Mouse (Mus musculus): Measurements from ENCODE around the gene Ctrl. TPM values are rescaled to one million over a fixed set of nuclear protein-coding genes. Genes with fewer than 3 reads are reported as not detected.

The Ctrl gene
- polyA plus RNA-seq, 1 experiment from 2014 or later = 0.22 TPM

- Histone ChIP-seq H3K9me3 (ENCODE audit: control insufficient read depth, low read length) (no peaks in the 10 kb centered on the region), H3K36me3 (ENCODE audit: control insufficient read depth, insufficient read depth, low read length) (no peaks in the 10 kb centered on the region; the same call in 1 of the 2 replicates), H3K4me3 (ENCODE audit: low read depth, low read length) (no peak overlapping the region), H3K27me3 (ENCODE audit: control insufficient read depth, insufficient read depth, low read length) (no peaks in the 10 kb centered on the region), H3K27ac (replicated peaks) (no peak overlapping the region), H3K4me2 (replicated peaks; ENCODE audit: low read depth) (no peak overlapping the region), H3K9ac (ENCODE audit: low read length) (no peak overlapping the region), H3K4me1 (replicated peaks; ENCODE audit: control insufficient read depth, insufficient read depth) (peaks cover 2% of the 10 kb centered on the region; the same call in 1 of the 2 replicates)
- DNase-seq (ENCODE audit: low spot score) = no peak
- no peak for ATAC-seq (ENCODE audit: low FRiP score, low TSS enrichment)
- 86% methylated on average over 10 of the region's 10 CpGs for WGBS
- TF ChIP-seq EP300 (optimal IDR thresholded peaks at IDR 0.05) (no peak), CTCF (IDR thresholded peaks at IDR 0.05; ENCODE audit: low read depth) (no peak)
These were observed 27.9 kb upstream of the Ctrl start for GRCm38 (mm10) chr8:105961536-105961935.

GRCm38 (mm10) chr8:105961101-105961500, 27.4 kb upstream of the Ctrl start:
- 79% methylated on average over 14 of the region's 14 CpGs for WGBS
- no peaks in the 10 kb centered on the region for H3K27me3 ChIP-seq (ENCODE audit: control insufficient read depth, insufficient read depth, low read length)
- no peak overlapping the region for H3K9ac ChIP-seq (ENCODE audit: low read length)
- no peaks in the 10 kb centered on the region; the same call in 1 of the 2 replicates for H3K36me3 ChIP-seq (ENCODE audit: control insufficient read depth, insufficient read depth, low read length)
- DNase-seq (ENCODE audit: low spot score) (no peak), ATAC-seq (ENCODE audit: low FRiP score, low TSS enrichment) (no peak)
- H3K4me3 ChIP-seq (ENCODE audit: low read depth, low read length) = no peak overlapping the region
- TF ChIP-seq CTCF (IDR thresholded peaks at IDR 0.05; ENCODE audit: low read depth) (no peak), EP300 (optimal IDR thresholded peaks at IDR 0.05) (no peak)
- H3K27ac ChIP-seq (replicated peaks) = no peak overlapping the region
- no peaks in the 10 kb centered on the region for H3K9me3 ChIP-seq (ENCODE audit: control insufficient read depth, low read length)
- H3K4me1 ChIP-seq (replicated peaks; ENCODE audit: control insufficient read depth, insufficient read depth) = peaks cover 2% of the 10 kb centered on the region; the same call in 1 of the 2 replicates
- H3K4me2 ChIP-seq (replicated peaks; ENCODE audit: low read depth) = no peak overlapping the region

GRCm38 (mm10) chr8:105959350-105959749, 25.7 kb upstream of the Ctrl start:
- DNase-seq (ENCODE audit: low spot score) = peak; percentile 91
- no peaks in the 10 kb centered on the region for H3K27me3 ChIP-seq (ENCODE audit: control insufficient read depth, insufficient read depth, low read length)
- H3K4me1 ChIP-seq (replicated peaks; ENCODE audit: control insufficient read depth, insufficient read depth) = peaks cover 2% of the 10 kb centered on the region; the same call in 1 of the 2 replicates
- TF ChIP-seq CTCF (IDR thresholded peaks at IDR 0.05; ENCODE audit: low read depth) (peak; percentile 32; the same call in 1 of the 2 replicates), EP300 (optimal IDR thresholded peaks at IDR 0.05) (no peak)
- no peak overlapping the region for H3K4me2 ChIP-seq (replicated peaks; ENCODE audit: low read depth)
- 47% methylated on average over 7 of the region's 7 CpGs for WGBS
- H3K9me3 ChIP-seq (ENCODE audit: control insufficient read depth, low read length) = no peaks in the 10 kb centered on the region
- peak; percentile 92 for ATAC-seq (ENCODE audit: low FRiP score, low TSS enrichment)
- H3K36me3 ChIP-seq (ENCODE audit: control insufficient read depth, insufficient read depth, low read length) = no peaks in the 10 kb centered on the region; the same call in 1 of the 2 replicates
- H3K4me3 ChIP-seq (ENCODE audit: low read depth, low read length) = no peak overlapping the region
- no peak overlapping the region for H3K27ac ChIP-seq (replicated peaks)
- no peak overlapping the region for H3K9ac ChIP-seq (ENCODE audit: low read length)

GRCm38 (mm10) chr8:105957813-105958212, 24.2 kb upstream of the Ctrl start:
- H3K36me3 ChIP-seq (ENCODE audit: control insufficient read depth, insufficient read depth, low read length) = peaks cover 7% of the 10 kb centered on the region; the same call in 1 of the 2 replicates
- H3K9ac ChIP-seq (ENCODE audit: low read length) = no peak overlapping the region
- H3K4me2 ChIP-seq (replicated peaks; ENCODE audit: low read depth) = no peak overlapping the region
- no peaks in the 10 kb centered on the region for H3K9me3 ChIP-seq (ENCODE audit: control insufficient read depth, low read length)
- no peak overlapping the region for H3K4me3 ChIP-seq (ENCODE audit: low read depth, low read length)
- peak; percentile 47; the same call in 1 of the 2 replicates for ATAC-seq (ENCODE audit: low FRiP score, low TSS enrichment)
- H3K27me3 ChIP-seq (ENCODE audit: control insufficient read depth, insufficient read depth, low read length) = no peaks in the 10 kb centered on the region
- TF ChIP-seq CTCF (IDR thresholded peaks at IDR 0.05; ENCODE audit: low read depth) (peak; percentile 51), EP300 (optimal IDR thresholded peaks at IDR 0.05) (no peak)
- no peaks in the 10 kb centered on the region for H3K4me1 ChIP-seq (replicated peaks; ENCODE audit: control insufficient read depth, insufficient read depth)
- DNase-seq (ENCODE audit: low spot score) = no peak
- H3K27ac ChIP-seq (replicated peaks) = no peak overlapping the region
- WGBS = 49% methylated on average over 3 of the region's 4 CpGs

- H3K4me2 ChIP-seq (replicated peaks; ENCODE audit: low read depth) = no peak overlapping the region
- 88% methylated on average over 4 of the region's 4 CpGs for WGBS
- no peak overlapping the region for H3K27ac ChIP-seq (replicated peaks)
- H3K9me3 ChIP-seq (ENCODE audit: control insufficient read depth, low read length) = no peaks in the 10 kb centered on the region
- peaks cover 7% of the 10 kb centered on the region; the same call in 1 of the 2 replicates for H3K36me3 ChIP-seq (ENCODE audit: control insufficient read depth, insufficient read depth, low read length)
- no peak for TF ChIP-seq CTCF (IDR thresholded peaks at IDR 0.05; ENCODE audit: low read depth)
- no peak for TF ChIP-seq EP300 (optimal IDR thresholded peaks at IDR 0.05)
- no peak overlapping the region for H3K9ac ChIP-seq (ENCODE audit: low read length)
- ATAC-seq (ENCODE audit: low FRiP score, low TSS enrichment) (no peak), DNase-seq (ENCODE audit: low spot score) (no peak)
- H3K4me1 ChIP-seq (replicated peaks; ENCODE audit: control insufficient read depth, insufficient read depth) = no peaks in the 10 kb centered on the region
- no peak overlapping the region for H3K4me3 ChIP-seq (ENCODE audit: low read depth, low read length)
- no peaks in the 10 kb centered on the region for H3K27me3 ChIP-seq (ENCODE audit: control insufficient read depth, insufficient read depth, low read length)
These were observed 22.9 kb upstream of the Ctrl start for GRCm38 (mm10) chr8:105956556-105956955.

- Histone ChIP-seq H3K36me3 (ENCODE audit: control insufficient read depth, insufficient read depth, low read length) (peaks cover 20% of the 10 kb centered on the region), H3K9me3 (ENCODE audit: control insufficient read depth, low read length) (no peaks in the 10 kb centered on the region), H3K4me2 (replicated peaks; ENCODE audit: low read depth) (no peak overlapping the region), H3K27me3 (ENCODE audit: control insufficient read depth, insufficient read depth, low read length) (no peaks in the 10 kb centered on the region), H3K27ac (replicated peaks) (no peak overlapping the region), H3K9ac (ENCODE audit: low read length) (no peak overlapping the region), H3K4me1 (replicated peaks; ENCODE audit: control insufficient read depth, insufficient read depth) (no peaks in the 10 kb centered on the region), H3K4me3 (ENCODE audit: low read depth, low read length) (no peak overlapping the region)
- 30% methylated on average over 7 of the region's 7 CpGs for WGBS
- DNase-seq (ENCODE audit: low spot score) (no peak), ATAC-seq (ENCODE audit: low FRiP score, low TSS enrichment) (peak; percentile 25; the same call in 1 of the 2 replicates)
- no peak for TF ChIP-seq CTCF (IDR thresholded peaks at IDR 0.05; ENCODE audit: low read depth)
- no peak for TF ChIP-seq EP300 (optimal IDR thresholded peaks at IDR 0.05)
These were observed 17.5 kb upstream of the Ctrl start for GRCm38 (mm10) chr8:105951057-105951659.

Measured in stomach, postnatal 0 days (tissue).